Mouse (Mus musculus): Measurements from ENCODE around the gene Casq2.

The Casq2 gene

DNA sequence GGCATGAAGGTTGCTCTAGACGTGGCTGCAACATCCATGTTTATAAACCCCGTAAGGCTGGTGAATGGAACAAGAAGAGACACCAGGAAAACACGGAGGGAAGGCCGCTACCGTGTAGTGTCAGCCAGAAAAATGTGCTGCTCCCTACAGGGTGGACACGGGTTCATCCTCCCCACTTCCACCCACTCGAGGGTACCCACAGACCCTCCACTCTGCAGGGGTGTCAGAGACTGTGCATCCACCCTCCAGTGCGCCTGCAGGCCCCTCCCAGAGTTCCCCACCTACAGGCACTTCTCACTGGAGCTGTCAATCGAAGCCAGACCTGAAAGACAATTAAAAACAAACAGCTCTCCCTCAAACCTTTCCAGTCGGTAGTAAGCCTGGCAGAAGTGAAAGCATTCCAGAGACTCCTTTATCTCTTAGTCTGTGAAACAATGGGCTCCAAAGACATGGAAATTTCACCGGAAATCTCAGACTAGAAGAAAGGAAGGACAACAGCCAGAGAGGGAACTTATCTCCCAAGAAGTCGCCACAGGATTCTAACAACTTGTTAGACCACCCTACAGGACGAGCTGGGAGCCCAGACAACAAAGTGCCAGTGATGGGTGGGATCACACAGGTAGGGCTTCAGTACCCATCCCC is 2.5 kb upstream of the Casq2 start:
- no peak for DNase-seq

DNA sequence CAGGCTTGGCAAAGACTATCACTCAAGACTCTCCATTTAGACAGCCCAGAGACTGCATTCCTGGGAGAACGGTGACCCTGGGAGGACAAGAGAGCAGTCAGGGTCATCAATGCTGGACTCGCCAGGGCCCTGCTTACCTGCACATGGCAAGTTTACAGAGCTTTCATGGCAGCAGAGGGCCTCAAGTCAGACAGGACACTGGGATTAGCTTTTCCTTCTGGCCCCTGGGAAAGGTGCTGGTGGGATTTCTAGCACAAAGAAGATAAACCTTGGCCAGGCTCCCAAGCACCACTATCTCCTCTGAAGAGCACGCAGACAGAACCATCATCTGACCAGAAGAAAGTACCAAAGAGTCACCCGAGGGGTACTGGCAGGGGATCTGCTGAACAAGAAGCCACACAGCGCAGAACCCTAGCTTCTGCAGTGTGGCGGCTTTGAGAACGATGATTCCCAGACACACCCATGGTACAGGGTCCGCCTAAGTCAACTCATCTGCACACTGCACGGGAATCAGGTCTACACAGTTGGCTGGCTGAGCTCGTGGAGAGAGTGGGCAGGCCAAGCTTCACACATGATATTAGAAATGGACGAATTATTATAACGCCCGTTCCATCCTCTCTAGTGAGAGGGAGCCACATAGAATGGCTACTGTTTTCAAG is 1.3 kb upstream of the Casq2 start:
- no peak for DNase-seq

DNA sequence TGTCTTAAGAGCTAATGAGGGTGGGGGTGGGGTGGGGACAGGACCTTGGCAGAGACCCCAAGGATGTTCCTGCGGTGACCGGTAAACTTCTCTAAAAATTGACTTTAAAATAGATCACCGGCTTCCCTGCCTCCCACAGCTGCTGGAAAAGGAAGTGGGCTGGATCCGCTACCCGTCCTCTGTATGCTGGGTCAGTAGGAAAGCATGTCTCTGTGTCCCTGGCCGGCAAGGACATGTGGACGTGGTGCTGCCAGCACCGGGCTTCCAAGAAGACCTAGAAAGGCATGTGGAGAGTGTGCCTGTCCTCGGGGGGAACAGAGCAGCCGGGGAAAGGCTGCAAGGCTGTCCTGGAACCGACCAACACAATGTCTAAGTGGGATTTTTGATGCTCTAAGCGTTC is 496 bp upstream of the Casq2 start:
- no peak for DNase-seq

DNA sequence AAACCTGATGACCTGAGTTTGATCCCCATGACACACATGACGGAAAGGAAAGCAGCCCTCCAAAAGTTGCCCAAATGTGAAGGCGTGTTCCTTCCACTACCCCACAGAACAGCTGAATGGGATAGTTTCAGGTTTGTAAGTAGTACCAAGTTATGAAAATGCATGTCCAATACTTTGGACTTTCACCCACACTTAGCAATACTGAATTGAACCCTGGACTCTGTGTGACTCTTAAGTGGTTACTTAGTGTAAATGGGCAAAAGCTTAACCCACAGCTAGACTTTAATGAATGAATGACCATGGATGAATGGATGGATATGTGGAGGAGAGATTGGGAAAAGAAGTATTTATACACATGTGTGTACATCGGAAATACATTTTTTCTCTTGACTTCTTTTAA is 8.6 kb downstream of the Casq2 start:
- DNase-seq: no peak

DNA sequence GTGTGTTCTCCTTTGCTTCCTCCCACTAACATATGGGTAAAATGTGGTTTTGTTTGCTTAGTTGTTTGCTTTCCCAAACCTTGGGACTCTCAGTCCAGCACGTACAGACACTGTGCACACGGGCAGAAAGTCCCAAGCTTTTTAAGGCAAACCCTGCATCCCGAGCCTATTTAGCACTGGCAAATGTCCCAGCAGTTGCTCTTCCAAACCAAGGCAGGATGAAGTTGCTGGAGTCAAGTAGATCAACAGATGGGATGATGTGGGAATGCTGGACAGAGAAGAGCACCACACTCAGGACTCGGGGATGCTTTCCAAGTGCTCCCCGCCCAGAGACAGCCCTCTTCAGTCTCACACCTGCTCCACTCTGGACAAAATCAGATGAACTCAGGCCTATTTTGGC is 9.2 kb downstream of the Casq2 start:
- DNase-seq: no peak

DNA sequence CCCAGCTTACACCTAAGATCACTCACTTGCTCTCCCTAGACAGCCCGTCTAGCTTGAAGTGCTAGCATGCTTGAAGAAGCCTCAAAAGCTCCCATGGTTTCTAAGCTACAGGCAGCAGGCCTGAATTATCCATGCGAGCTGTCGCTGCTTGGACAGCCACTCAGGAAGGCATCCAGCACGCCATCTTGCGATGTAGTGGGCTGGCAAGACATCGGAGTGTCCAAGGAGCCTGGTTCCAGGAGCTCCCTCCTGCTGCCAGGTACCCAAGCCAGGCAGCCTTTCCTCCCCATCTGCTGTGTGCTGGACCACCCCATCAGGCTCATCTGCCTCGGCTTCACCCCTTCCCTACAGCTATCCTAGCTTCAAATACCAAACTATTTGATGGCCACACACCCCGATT is 10.2 kb downstream of the Casq2 start:
- no peak for DNase-seq

DNA sequence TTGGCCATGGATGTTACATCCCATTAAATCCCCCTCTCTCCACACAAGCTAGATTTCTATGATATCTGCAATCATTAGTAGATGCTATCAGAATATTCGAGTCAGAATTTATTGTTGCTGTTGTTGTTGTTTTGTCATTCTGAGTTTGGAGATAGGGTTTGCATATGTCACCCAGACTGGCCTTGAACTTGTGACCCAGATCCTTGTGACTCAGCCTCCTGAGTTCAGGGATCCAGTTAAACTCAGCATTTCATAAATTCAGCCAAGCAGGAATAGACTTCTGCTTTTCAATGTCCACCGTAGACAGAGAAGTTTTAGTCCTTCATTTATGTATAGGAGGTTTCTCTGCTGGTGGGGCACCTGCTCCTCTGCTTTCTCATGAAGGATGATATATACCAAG is 10.8 kb downstream of the Casq2 start:
- DNase-seq: no peak

DNA sequence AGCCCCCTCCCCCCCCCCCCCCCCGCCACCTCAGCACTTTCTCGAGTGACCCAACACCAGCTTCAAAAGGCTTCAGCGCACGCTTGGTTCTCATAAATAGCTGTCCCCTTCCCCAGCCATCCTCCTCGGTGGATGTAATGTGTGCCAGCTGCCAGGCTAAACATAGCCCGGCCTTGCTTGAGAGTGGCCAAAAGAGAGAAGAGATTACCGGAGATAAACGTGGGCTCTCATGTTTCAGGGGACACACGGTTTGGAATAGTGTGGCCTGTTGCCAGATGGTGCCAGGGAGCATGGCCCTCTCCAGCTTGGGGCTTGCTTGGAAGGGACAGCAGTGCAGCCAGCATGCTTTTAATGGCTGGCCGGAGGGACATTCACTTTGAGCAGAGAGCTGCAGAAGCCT is 13.0 kb downstream of the Casq2 start:
- DNase-seq: no peak

DNA sequence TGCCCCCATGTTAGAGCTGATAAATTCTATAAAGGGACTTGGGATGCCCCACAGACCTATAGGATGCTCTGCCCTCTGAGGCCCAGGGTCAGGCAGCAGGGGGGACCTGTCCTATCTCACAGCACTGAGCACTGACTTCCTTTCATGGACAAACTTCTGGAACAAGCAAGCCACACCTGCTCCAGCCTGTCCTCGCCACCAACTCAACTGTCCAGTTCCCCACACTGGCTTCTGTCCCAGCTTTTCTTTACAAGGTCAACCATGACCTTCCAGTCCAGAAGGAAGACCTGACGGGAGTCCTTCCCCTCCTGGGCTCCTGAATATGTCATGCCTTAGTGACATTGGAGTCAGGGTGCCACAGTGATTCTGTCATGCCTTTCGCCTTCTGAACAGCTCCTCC is 13.6 kb downstream of the Casq2 start:
- DNase-seq: no peak

DNA sequence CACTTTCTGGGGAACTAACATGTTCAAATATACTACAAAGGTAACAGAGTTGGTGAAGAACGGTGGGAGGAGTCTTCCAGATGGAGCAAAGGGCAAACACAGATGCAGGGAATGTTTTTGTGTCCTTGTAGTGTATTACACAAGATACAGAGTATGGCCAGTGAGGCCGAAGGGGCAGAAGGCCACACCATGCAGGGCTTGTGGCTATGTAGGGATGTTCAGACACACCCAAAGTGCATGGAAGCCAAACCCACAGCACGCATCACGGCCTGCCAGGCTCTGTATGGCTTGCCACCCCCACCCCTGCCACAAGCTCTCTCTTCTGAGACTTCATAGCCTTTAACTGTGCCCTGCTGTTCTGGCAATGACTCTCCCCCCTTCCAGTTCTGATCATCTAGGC is 15.2 kb downstream of the Casq2 start:
- no peak for DNase-seq

DNA sequence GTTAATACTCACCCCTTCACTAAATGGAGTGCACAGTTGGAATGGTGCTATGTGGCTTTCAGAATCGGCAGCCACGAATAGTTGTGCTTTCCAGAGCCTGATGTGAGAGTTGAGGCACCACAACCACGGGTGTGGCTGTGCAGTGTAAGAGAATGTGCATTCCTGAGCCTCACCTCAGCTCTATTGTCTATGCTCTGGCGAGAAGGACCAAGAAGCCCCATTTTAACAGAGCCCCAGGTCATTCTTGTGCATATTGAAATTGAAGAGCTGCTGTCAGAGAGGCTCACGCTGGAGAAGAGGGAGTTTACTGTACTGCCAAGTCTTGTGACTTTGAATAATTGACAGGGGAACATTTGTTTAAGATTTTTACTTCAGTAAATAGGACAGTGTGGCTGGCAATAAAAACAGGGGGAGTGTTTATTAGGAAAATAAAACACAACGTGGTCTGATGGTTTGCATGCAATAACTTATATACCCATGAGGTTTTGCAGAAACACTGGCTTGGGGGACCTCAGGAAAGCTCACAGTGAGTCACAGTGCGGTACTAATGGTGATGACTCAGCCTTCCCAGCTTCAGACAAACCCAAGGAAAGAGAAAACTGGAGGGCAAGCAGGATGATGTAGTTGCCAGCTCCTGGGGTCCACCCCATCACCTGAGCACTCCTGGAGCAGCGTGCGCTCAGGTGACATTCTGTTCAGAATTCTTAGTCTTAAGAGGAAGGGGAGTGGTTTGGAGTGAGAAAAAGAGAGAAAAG is 17.8 kb downstream of the Casq2 start:
- no peak for DNase-seq

DNA sequence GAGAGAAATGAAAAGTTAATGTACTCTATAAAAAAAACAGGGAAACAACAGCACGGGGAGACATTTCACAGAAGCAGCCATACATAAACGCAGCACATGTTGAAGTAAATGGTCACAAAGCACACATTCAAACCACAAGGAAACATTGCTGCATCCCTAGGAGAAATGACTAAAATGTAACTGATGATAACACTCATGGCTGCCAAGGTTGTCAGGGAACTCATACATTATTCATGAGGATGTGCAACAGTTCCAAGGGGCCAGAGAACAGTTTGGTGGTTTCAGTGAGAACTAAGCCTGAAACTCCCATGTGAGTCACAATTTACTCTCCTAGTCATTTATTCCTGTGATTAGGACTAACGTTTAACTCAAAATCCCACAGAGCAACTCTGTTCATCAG is 22.0 kb downstream of the Casq2 start:
- no peak for DNase-seq

DNA sequence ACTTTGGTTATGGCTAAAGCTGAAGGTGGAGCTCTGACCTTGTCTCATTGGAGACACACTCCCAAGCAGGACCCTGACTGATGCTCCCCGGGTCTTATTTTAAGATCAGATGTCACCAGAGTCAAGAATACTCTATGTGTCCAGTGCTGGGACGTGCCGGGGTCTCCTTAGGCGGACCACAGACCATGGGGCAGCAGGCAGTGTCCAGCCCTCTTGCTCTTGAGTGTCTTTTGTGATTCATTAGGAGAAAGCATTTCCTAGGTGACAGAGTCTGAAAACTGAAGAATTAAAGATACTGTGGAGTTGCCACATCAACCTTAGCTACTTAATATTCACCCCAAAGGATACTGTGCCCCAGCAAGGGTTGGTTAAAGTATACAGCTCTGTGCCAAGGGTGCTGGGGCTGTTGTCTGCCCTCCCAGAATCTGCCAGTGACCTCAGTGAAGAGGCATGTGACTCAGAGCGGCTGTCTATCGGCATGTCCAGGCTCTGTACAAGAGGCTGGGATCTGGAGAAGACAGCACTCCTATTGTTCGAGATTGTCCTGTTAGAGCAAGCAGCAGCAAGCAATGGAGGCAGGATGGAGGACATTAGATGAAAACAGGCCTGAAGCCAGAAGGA is 25.9 kb downstream of the Casq2 start:
- DNase-seq: no peak

DNA sequence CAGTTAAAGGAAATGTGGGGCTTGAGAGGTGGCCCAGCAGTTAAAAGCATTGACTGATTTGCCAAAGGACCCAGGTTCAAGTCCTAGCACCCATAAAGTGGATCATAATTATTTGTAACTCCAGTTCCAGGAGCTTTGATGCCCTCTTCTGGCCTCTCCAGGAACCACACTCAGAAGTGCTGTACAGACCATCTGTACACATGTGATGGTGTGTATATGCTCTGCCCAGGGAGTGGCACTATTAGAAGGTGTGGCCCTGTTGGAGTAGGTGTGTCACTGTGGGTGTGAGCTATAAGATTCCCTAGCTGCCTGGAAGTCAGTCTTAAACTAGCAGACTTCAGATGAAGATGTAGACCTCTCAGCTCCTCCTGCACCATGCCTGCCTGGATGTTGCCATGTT is 34.7 kb downstream of the Casq2 start:
- DNase-seq: no peak

DNA sequence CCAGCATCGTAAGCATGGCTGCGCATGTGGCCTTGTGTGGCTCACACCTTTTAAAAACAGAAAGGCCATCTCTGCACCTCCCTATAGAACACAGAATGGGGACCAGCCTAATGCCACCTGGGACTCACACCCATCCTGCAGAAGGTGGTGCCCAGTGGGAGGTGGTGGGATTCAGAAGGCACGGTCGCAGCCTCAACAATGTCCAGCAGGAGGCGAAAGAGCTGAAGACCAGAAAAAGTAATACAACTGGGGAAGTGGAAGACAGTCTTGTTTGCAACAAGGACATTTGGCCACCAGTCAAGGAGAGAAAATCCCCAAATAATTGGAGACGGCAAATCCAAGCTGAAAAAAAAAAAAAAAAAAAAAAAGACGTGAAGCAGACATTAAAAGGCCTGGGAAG is 35.8 kb downstream of the Casq2 start:
- no peak for DNase-seq

DNA sequence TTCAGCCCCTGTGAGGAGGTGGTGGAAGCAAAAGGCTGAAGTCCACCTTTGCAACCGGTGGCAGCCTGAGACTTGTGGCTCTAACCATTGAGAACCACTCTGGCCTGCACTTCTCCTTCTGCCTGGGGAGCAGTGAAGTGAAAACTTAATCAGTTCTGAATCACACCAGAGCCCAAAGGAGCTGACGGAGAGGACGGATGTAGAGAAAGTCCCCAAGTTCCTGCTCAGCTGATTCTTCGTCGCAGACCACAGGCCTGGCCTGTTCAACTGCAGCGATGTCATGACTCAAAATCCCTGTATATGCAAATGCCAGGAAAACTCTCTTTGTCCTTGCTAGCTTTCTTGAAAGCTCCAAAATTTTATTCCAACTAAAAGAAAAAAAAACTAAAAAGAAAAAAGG is 37.4 kb downstream of the Casq2 start:
- no peak for DNase-seq

DNA sequence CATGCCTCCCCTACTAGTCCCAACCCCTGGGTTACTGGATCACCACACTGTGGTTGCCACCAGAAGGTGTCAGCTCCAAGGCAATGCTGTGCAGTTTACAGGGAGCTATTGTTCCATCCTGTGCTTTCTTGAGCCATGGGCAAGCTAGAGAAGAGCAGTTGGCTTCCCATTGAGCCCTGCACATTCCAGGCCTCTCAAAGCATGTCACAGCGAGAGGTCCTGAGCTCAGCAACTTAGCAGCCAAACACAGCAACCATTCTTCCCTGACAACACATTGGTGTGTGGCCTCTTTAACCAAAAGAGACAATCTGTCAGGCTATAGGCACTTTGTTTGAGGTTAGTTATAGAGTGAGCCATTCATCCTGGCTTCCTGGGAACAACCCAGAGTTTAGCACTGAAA is 39.3 kb downstream of the Casq2 start:
- no peak for DNase-seq

DNA sequence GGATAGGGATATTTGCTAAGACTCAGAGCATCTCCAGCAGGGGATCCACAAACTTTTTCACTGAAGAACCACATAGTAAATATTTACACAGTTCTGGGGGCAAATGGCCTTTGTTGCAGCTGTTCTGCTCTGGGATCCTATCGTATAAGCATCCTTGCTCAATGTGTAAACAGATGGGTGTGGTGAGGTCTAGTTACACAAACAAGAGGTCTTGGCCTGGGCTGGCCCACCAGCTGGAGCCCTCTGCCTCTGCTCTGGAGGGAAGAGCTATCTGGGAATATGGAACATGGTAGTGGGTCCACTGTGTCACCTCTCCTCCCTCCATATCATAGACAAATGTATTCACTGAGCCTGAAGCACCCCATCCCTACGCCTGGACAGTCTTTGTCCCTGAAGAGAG is 40.9 kb downstream of the Casq2 start:
- no peak for DNase-seq

DNA sequence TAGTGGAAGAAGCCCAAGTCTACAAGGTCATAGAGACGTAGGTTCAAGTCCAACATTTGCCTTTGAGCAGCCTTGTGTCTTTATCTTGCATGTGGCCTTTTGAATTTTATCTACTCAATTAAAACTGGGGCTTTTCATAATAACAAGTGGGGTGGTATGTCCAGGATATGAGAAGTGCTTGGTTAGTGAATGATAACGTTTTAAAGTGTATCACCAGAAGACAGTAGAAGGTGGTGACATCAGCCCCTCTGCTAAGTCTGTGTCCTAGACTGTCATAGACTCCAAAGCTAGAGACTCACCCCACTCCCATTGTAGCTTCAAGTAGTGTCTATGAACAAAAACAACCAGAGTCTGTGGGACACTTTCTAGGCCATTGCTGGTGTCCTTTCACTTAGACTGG is 42.0 kb downstream of the Casq2 start:
- no peak for DNase-seq

DNA sequence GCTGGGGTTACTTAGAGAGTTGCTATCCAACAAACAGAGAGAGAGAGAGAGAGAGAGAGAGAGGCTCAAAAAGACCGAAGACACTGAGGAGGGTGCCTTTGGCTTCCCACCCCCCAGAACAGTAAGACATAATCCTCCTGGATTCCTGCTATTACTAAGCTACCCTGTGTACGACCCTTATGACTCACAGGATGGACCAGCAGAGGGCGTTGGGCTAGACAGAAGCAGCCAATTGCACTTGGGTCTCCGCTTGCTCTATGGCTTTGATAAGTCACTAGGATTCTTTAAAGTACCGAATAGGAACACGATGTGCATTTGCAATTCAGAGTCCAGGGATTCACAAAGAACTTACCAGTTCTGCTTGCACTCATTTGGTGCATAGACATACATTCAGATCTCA is 44.3 kb downstream of the Casq2 start:
- no peak for DNase-seq

DNA sequence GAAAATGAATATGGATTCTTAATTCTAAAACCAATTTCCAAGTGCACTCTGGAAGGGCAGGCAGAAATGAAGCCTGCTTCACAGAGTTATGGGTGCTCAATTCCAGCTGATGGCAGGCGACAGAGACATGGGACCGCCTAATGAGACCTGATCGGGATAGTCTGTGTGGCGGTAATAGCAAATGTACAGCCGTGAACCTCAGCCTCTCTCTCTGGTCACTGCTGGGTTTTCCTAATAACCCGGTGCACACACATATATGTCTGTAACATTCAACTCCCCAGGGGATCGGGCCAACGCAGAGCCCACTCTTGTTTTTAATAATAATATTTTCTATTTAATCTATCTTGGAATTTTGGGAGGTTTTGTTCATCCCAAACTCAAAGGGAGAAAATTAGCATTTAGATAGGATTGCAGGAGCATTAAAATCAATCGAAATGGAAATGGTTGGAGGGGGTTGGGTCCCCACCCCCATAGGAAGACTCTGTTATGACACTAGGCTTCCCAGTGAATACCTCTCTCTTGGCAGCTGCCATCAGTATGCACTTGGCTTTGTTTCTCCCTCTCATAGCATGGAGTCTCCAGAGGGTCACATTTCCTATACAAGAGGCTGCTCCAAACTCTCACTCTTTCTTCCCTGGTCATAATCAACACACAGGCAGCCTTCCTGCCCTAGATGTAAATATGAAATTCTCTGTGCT is 45.6 kb downstream of the Casq2 start:
- DNase-seq: no peak

DNA sequence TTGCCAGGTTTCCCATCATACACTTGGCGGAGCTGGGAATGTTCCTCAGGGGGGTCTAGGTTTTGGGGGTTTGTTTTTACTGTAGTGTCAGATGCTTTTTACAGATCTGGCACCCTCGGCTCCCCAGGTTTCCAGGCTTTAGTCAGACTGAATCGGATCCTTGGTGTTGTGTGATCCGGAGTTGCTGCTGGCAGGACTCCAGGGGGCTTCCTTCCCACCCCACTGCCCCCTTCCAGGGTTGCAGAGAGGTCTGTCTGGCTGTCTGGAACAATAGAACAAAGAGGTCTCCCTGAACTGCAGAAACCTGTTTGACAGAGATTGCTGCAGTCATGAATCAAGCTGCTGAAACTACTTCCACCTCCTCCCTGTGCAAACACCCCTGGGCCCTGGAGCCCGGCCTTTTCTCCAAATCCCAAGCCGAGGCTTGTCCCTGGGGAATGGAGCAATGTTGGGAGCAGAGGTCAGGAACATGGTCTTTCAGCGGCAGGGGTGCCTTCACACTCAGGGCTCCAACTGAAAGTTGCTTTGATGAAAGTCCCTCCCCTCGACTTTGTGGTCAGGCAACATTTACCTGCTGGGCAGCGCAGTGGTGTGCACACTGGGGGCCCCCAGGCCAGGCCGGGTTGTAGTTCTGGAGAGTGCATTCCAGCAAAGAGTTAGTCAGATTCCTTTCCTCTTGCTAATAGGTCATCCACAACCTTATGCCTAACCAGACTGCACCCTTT is 49.3 kb downstream of the Casq2 start:
- no peak for DNase-seq

DNA sequence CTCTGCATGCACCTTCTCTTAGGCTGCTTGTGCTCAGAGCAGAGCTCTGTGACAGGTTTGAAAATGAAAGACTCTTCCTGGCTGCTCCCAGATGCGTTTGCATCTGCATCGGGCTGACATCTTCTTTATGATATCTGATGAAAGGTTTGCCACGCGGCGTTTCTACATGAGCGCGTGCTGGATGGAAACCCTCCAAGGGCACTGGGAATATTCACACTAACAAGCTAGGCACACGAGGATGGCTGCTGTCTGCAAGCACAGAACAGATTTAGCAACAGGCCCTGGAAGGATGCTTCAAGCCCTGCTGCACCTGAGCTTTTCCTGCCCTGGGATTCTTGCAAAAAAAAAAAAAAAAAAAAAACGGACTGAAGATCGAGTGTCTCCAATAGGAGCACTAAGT is 50.9 kb downstream of the Casq2 start:
- DNase-seq: no peak

Data from right cerebral cortex, postnatal 14 days (tissue).